8 mouse cellular contexts compared by ENCODE assay signal in genomic region chr8:123442351-123442750, GRCm38 (mm10). TPM values are rescaled to one million over a fixed set of nuclear protein-coding genes. Genes with fewer than 3 reads are reported as not detected.
A peak's percentile ranks its signal among the peaks of the same experiment; 100 is the strongest.
DNase-seq lines count a peak whose midpoint lies in the region; ATAC-seq and TF ChIP-seq lines count a peak whose summit lies in the region.
"Had no signal": no experiment of that assay in that cellular context is flagged by ENCODE, and none has a peak within 500 bp of the region (broad histone marks: within the 10 kb centered on the region; RNA-seq: fewer than 3 reads in every experiment).

No protein-coding gene starts in this region.

- H3K4me1 ChIP-seq in lung, embryonic 14.5 days (ENCODE audit: insufficient read depth) = no peaks in the 10 kb centered on the region
- H3K4me1 ChIP-seq in lung, postnatal 0 days (ENCODE audit: insufficient read depth, low read depth, low read length) = no peaks in the 10 kb centered on the region
- peaks cover 12% of the 10 kb centered on the region for H3K4me1 ChIP-seq in forebrain, embryonic 16.5 days (replicated peaks; ENCODE audit: control insufficient read depth, insufficient read depth, low read length)
- peaks cover 16% of the 10 kb centered on the region for H3K4me1 ChIP-seq in liver, embryonic 12.5 days
- H3K4me1 ChIP-seq in stomach, embryonic 16.5 days (ENCODE audit: control insufficient read depth, insufficient read depth, low read length) = 0 out of 2 replicates have a peak, but pooled peaks cover 5% of the 10 kb centered on the region

- no peaks in the 10 kb centered on the region for H3K9me3 ChIP-seq in lung, embryonic 14.5 days (ENCODE audit: low read depth, low read length)
- H3K9me3 ChIP-seq in lung, postnatal 0 days (ENCODE audit: low read length) = no peaks in the 10 kb centered on the region
- H3K9me3 ChIP-seq in forebrain, embryonic 16.5 days (ENCODE audit: control insufficient read depth, low read length) = no peaks in the 10 kb centered on the region
- no peaks in the 10 kb centered on the region for H3K9me3 ChIP-seq in liver, embryonic 12.5 days (replicated peaks)
- no peaks in the 10 kb centered on the region for H3K9me3 ChIP-seq in stomach, embryonic 16.5 days (replicated peaks; ENCODE audit: control insufficient read depth, low read length)

- no peaks in the 10 kb centered on the region for H3K36me3 ChIP-seq in lung, embryonic 14.5 days (ENCODE audit: insufficient read depth)
- H3K36me3 ChIP-seq in lung, postnatal 0 days (ENCODE audit: insufficient read depth, low read length) = no peaks in the 10 kb centered on the region
- H3K36me3 ChIP-seq in forebrain, embryonic 16.5 days (ENCODE audit: control insufficient read depth, insufficient read depth) = no peaks in the 10 kb centered on the region
- no peaks in the 10 kb centered on the region; the same call in 1 of the 2 replicates for H3K36me3 ChIP-seq in liver, embryonic 12.5 days
- H3K36me3 ChIP-seq in stomach, embryonic 16.5 days (ENCODE audit: control insufficient read depth, insufficient read depth, low read length) = no peaks in the 10 kb centered on the region

- H3K4me2 ChIP-seq in lung, embryonic 14.5 days = peak overlapping the region; percentile 71
- no peak overlapping the region; the same call in 1 of the 2 replicates for H3K4me2 ChIP-seq in lung, postnatal 0 days (replicated peaks; ENCODE audit: low read depth, low read length)
- H3K4me2 ChIP-seq in forebrain, embryonic 16.5 days (ENCODE audit: low read length) = peak overlapping the region; percentile 83
- peak overlapping the region; percentile 68 for H3K4me2 ChIP-seq in liver, embryonic 12.5 days
- H3K4me2 ChIP-seq in stomach, embryonic 16.5 days (ENCODE audit: low read depth, low read length) = no peak overlapping the region; the same call in 1 of the 2 replicates

- no peak for TF ChIP-seq CTCF in lung, embryonic 14.5 days (IDR thresholded peaks at IDR 0.05; ENCODE audit: low read depth)
- no peak for TF ChIP-seq CTCF in lung, postnatal 0 days (IDR thresholded peaks at IDR 0.05)

- no peak for TF ChIP-seq EP300 in lung, postnatal 0 days (IDR thresholded peaks at IDR 0.05)

- H3K27me3 ChIP-seq in lung, embryonic 14.5 days (ENCODE audit: insufficient read depth, low read length) = no peaks in the 10 kb centered on the region
- H3K27me3 ChIP-seq in lung, postnatal 0 days (replicated peaks; ENCODE audit: insufficient read depth, low read length) = no peaks in the 10 kb centered on the region
- no peaks in the 10 kb centered on the region for H3K27me3 ChIP-seq in forebrain, embryonic 16.5 days (replicated peaks; ENCODE audit: control insufficient read depth, insufficient read depth, low read length)
- no peaks in the 10 kb centered on the region for H3K27me3 ChIP-seq in liver, embryonic 12.5 days (replicated peaks)
- no peaks in the 10 kb centered on the region for H3K27me3 ChIP-seq in stomach, embryonic 16.5 days (ENCODE audit: control insufficient read depth, insufficient read depth, low read length)

- no peak for ATAC-seq in lung, embryonic 14.5 days (ENCODE audit: insufficient read depth)
- no peak for ATAC-seq in lung, postnatal 0 days
- ATAC-seq in forebrain, embryonic 16.5 days = no peak
- 0 out of 2 replicates have a peak, but pooled peaks have one; percentile 8 for ATAC-seq in liver, embryonic 12.5 days
- peak; percentile 23; the same call in 1 of the 2 replicates for ATAC-seq in stomach, embryonic 16.5 days (ENCODE audit: insufficient read depth, low FRiP score)

- H3K27ac ChIP-seq in lung, embryonic 14.5 days (ENCODE audit: low read depth) = no peak overlapping the region
- H3K27ac ChIP-seq in lung, postnatal 0 days (ENCODE audit: low read length) = no peak overlapping the region
- no peak overlapping the region for H3K27ac ChIP-seq in forebrain, embryonic 16.5 days (ENCODE audit: low read length)
- no peak overlapping the region for H3K27ac ChIP-seq in liver, embryonic 12.5 days
- H3K27ac ChIP-seq in stomach, embryonic 16.5 days (ENCODE audit: low read length) = no peak overlapping the region

- H3K4me3 ChIP-seq in lung, embryonic 14.5 days (ENCODE audit: low read depth, low read length) = no peak overlapping the region
- H3K4me3 ChIP-seq in lung, postnatal 0 days (ENCODE audit: low read depth, low read length) = no peak overlapping the region
- peak overlapping the region; percentile 84; the same call in 1 of the 2 replicates for H3K4me3 ChIP-seq in forebrain, embryonic 16.5 days (replicated peaks; ENCODE audit: low read length)
- H3K4me3 ChIP-seq in liver, embryonic 12.5 days = peak overlapping the region; percentile 70
- peak overlapping the region; percentile 75 for H3K4me3 ChIP-seq in stomach, embryonic 16.5 days (replicated peaks; ENCODE audit: low read length)

- DNase-seq in lung, embryonic 14.5 days = no peak
- DNase-seq in lung, postnatal 0 days (ENCODE audit: low spot score) = no peak
- DNase-seq in cerebellum, adult 11 months = no peak
- no peak for DNase-seq in adrenal gland, adult 2 months

- 86% methylated on average over 5 of the region's 5 CpGs for WGBS in lung, embryonic 14.5 days
- WGBS in lung, postnatal 0 days = 81% methylated on average over 5 of the region's 5 CpGs
- WGBS in forebrain, embryonic 16.5 days = 81% methylated on average over 5 of the region's 5 CpGs
- 65% methylated on average over 5 of the region's 5 CpGs for WGBS in liver, embryonic 12.5 days (ENCODE audit: insufficient replicate concordance)
- WGBS in stomach, embryonic 16.5 days = 83% methylated on average over 5 of the region's 5 CpGs

- no peak overlapping the region for H3K9ac ChIP-seq in lung, embryonic 14.5 days
- no peak overlapping the region for H3K9ac ChIP-seq in lung, postnatal 0 days (replicated peaks; ENCODE audit: low read depth)
- no peak overlapping the region for H3K9ac ChIP-seq in forebrain, embryonic 16.5 days (replicated peaks; ENCODE audit: low read depth, low read length)
- peak overlapping the region; percentile 74; the same call in 1 of the 2 replicates for H3K9ac ChIP-seq in liver, embryonic 12.5 days
- peak overlapping the region; percentile 92 for H3K9ac ChIP-seq in stomach, embryonic 16.5 days (ENCODE audit: low read length)

RNA-seq across cellular contexts. Expression of gene Def8, which starts 19.0 kb away (rescaled TPM):
- 34.1 and 34.3 TPM in 2 replicates for polyA plus RNA-seq in lung, embryonic 14.5 days (2014; fragmentation: Nextera tagmentation; extraction: Ambion mirVana)
- polyA plus RNA-seq in lung, postnatal 0 days (2015; fragmentation: Nextera tagmentation; extraction: Ambion mirVana) = 11.2 and 11.6 TPM in 2 replicates
- polyA plus RNA-seq in forebrain, embryonic 16.5 days (2015; fragmentation: Nextera tagmentation; extraction: Ambion mirVana) = 43.9 and 48.3 TPM in 2 replicates
- polyA plus RNA-seq in liver, embryonic 12.5 days (2016; fragmentation: Nextera tagmentation; extraction: Ambion mirVana) = 17.2 and 18.4 TPM in 2 replicates
- polyA plus RNA-seq in stomach, embryonic 16.5 days (2015; fragmentation: Nextera tagmentation; extraction: Ambion mirVana) = 27.0 and 30.5 TPM in 2 replicates
- total RNA-seq in adrenal gland, adult 2 months (2021) = 10 to 100 TPM; 26.0 to 31.7 TPM
- polyA plus RNA-seq in adrenal gland, adult 2 months (2012; rRNA removed) = 24.0 and 24.6 TPM in 2 replicates

RNA-seq across cellular contexts. Expression of gene Tubb3, which starts 31.1 kb away (rescaled TPM):
- 1.7 and 3.0 TPM in 2 replicates for polyA plus RNA-seq in lung, embryonic 14.5 days (2014; fragmentation: Nextera tagmentation; extraction: Ambion mirVana)
- 0.42 and 0.58 TPM in 2 replicates for polyA plus RNA-seq in lung, postnatal 0 days (2015; fragmentation: Nextera tagmentation; extraction: Ambion mirVana)
- 1,828 and 2,004 TPM in 2 replicates for polyA plus RNA-seq in forebrain, embryonic 16.5 days (2015; fragmentation: Nextera tagmentation; extraction: Ambion mirVana)
- polyA plus RNA-seq in liver, embryonic 12.5 days (2016; fragmentation: Nextera tagmentation; extraction: Ambion mirVana) = 0.41 and 0.76 TPM in 2 replicates
- polyA plus RNA-seq in stomach, embryonic 16.5 days (2015; fragmentation: Nextera tagmentation; extraction: Ambion mirVana) = 46.7 and 50.2 TPM in 2 replicates
- 1 to 10 TPM; 2.4 to 8.3 TPM for total RNA-seq in adrenal gland, adult 2 months (2021)
- polyA plus RNA-seq in adrenal gland, adult 2 months (2012; rRNA removed) = 3.8 and 21.1 TPM in 2 replicates

RNA-seq across cellular contexts. Expression of gene Afg3l1, which starts 35.4 kb away (rescaled TPM):
- polyA plus RNA-seq in lung, embryonic 14.5 days (2014; fragmentation: Nextera tagmentation; extraction: Ambion mirVana) = 39.4 and 40.9 TPM in 2 replicates
- polyA plus RNA-seq in lung, postnatal 0 days (2015; fragmentation: Nextera tagmentation; extraction: Ambion mirVana) = 28.3 and 32.1 TPM in 2 replicates
- polyA plus RNA-seq in forebrain, embryonic 16.5 days (2015; fragmentation: Nextera tagmentation; extraction: Ambion mirVana) = 52.3 and 54.4 TPM in 2 replicates
- polyA plus RNA-seq in liver, embryonic 12.5 days (2016; fragmentation: Nextera tagmentation; extraction: Ambion mirVana) = 38.0 and 38.4 TPM in 2 replicates
- polyA plus RNA-seq in stomach, embryonic 16.5 days (2015; fragmentation: Nextera tagmentation; extraction: Ambion mirVana) = 47.2 and 52.3 TPM in 2 replicates
- total RNA-seq in adrenal gland, adult 2 months (2021) = 10 to 100 TPM; 44.0 to 73.7 TPM
- 23.2 and 25.2 TPM in 2 replicates for polyA plus RNA-seq in adrenal gland, adult 2 months (2012; rRNA removed)

RNA-seq across cellular contexts. Expression of gene Mc1r, which starts 35.4 kb away (rescaled TPM):
- polyA plus RNA-seq in lung, embryonic 14.5 days (2014; fragmentation: Nextera tagmentation; extraction: Ambion mirVana) = not detected in 2 replicates
- polyA plus RNA-seq in lung, postnatal 0 days (2015; fragmentation: Nextera tagmentation; extraction: Ambion mirVana) = not detected in 2 replicates
- 0.09 and 0.12 TPM in 2 replicates for polyA plus RNA-seq in forebrain, embryonic 16.5 days (2015; fragmentation: Nextera tagmentation; extraction: Ambion mirVana)
- not detected in 2 replicates for polyA plus RNA-seq in liver, embryonic 12.5 days (2016; fragmentation: Nextera tagmentation; extraction: Ambion mirVana)
- polyA plus RNA-seq in stomach, embryonic 16.5 days (2015; fragmentation: Nextera tagmentation; extraction: Ambion mirVana) = not detected in 2 replicates
- total RNA-seq in adrenal gland, adult 2 months (2021) = not detected
- polyA plus RNA-seq in adrenal gland, adult 2 months (2012; rRNA removed) = not detected in 2 replicates
- total RNA-seq: common myeloid progenitor, adult 5-6 weeks had no signal

Comparison
In these comparisons a context has a peak if more than half of its experiments do, and no peak if none do; other contexts are left out.
1. H3K4me2 ChIP-seq: peak in lung, embryonic 14.5 days (single experiment), forebrain, embryonic 16.5 days (single experiment) and liver, embryonic 12.5 days (single experiment); none in lung, postnatal 0 days (single experiment) and stomach, embryonic 16.5 days (single experiment).
2. ATAC-seq: peak in liver, embryonic 12.5 days (single experiment) and stomach, embryonic 16.5 days (single experiment); none in lung, embryonic 14.5 days (single experiment), lung, postnatal 0 days (single experiment) and forebrain, embryonic 16.5 days (single experiment).
3. H3K4me3 ChIP-seq: peak in forebrain, embryonic 16.5 days (single experiment), liver, embryonic 12.5 days (single experiment) and stomach, embryonic 16.5 days (single experiment); none in lung, embryonic 14.5 days (single experiment) and lung, postnatal 0 days (single experiment).
4. H3K9ac ChIP-seq: peak in liver, embryonic 12.5 days (single experiment) and stomach, embryonic 16.5 days (single experiment); none in lung, embryonic 14.5 days (single experiment), lung, postnatal 0 days (single experiment) and forebrain, embryonic 16.5 days (single experiment).
5. RNA of gene Tubb3, which starts 31.1 kb away (polyA plus RNA-seq): 1,828 to 2,004 TPM in forebrain, embryonic 16.5 days; 46.7 to 50.2 TPM in stomach, embryonic 16.5 days, 3.8 to 21.1 TPM in adrenal gland, adult 2 months, 1.7 to 3.0 TPM in lung, embryonic 14.5 days, 0.41 to 0.76 TPM in liver, embryonic 12.5 days and 0.42 to 0.58 TPM in lung, postnatal 0 days; every median in the first group is over 10 times any median in the second.